Mouse (Mus musculus) neural tube, embryonic 14.5 days (tissue): ENCODE data around the gene S100a1. TPM values are rescaled to one million over a fixed set of nuclear protein-coding genes. Genes with fewer than 3 reads are reported as not detected.

Experiments
- ATAC-seq: fragments of 200-750 bp; cut with Nextera tagmentation; 2 replicates; pipeline ENCODE4 v1.8.0; 2017; ENCODE audit warnings: low read depth, mild to moderate bottlenecking, moderate TSS enrichment, moderate library complexity
- H3K27ac ChIP-seq: fragments of 300-500 bp; sonication (generic); 2 replicates; pipeline ENCODE4 v1.5.1; 2014; ENCODE audit warnings: low read depth, mild to moderate bottlenecking, control low read depth, low read length, moderate library complexity, mixed read lengths
- H3K27me3 ChIP-seq: fragments of 300-500 bp; sonication (generic); 2 replicates; pipeline ENCODE4 v1.6.1; 2014; ENCODE audit warnings: low read length; ENCODE audit not compliant: control insufficient read depth, insufficient read depth
- H3K36me3 ChIP-seq: fragments of 300-500 bp; sonication (generic); 2 replicates; pipeline ENCODE4 v1.6.1; 2014; ENCODE audit warnings: low read length, mixed read lengths; ENCODE audit not compliant: control insufficient read depth, insufficient read depth
- H3K4me1 ChIP-seq: fragments of 300-500 bp; sonication (generic); 2 replicates; pipeline ENCODE4 v1.6.1; 2014; ENCODE audit warnings: low read length; ENCODE audit not compliant: control insufficient read depth, insufficient read depth
- H3K4me2 ChIP-seq: fragments of 300-500 bp; sonication (generic); 2 replicates; pipeline ENCODE4 v1.6.1; 2014; ENCODE audit warnings: mild to moderate bottlenecking, low read depth, low read length, control low read depth
- H3K4me3 ChIP-seq: fragments of 300-500 bp; sonication (generic); 2 replicates; pipeline ENCODE4 v1.5.1; 2014; ENCODE audit warnings: low read depth, low read length, control low read depth, mixed read lengths
- H3K9ac ChIP-seq: fragments of 300-500 bp; sonication (generic); replicated peaks from 2 replicates; pipeline ENCODE4 v1.6.1; 2014; ENCODE audit warnings: low read depth, mild to moderate bottlenecking, control low read depth, low read length, mixed read lengths
- H3K9me3 ChIP-seq: fragments of 300-500 bp; sonication (generic); 2 replicates; pipeline ENCODE4 v1.6.1; 2016; ENCODE audit warnings: low read length; ENCODE audit not compliant: control insufficient read depth
- WGBS: fragments of 180-500 bp; shearing (Covaris S2); extraction: QIAGEN DNeasy Blood & Tissue Kit; methylation state at CpG from one replicate; pipeline ENCODE4 v1.1.7; 2014; 5-methylcytosine and 5-hydroxymethylcytosine counted together
- polyA plus RNA-seq: library from polyadenylated mRNA; unstranded; fragments of >200 nt; fragmentation: Nextera tagmentation; extraction: Ambion mirVana; gene quantifications from 2 replicates; pipeline ENCODE4 v1.2.1, GENCODE M21; 2014

Gene S100a1
- polyA plus RNA-seq, 1 experiment from 2014 or later, result 18.6 TPM

DNA sequence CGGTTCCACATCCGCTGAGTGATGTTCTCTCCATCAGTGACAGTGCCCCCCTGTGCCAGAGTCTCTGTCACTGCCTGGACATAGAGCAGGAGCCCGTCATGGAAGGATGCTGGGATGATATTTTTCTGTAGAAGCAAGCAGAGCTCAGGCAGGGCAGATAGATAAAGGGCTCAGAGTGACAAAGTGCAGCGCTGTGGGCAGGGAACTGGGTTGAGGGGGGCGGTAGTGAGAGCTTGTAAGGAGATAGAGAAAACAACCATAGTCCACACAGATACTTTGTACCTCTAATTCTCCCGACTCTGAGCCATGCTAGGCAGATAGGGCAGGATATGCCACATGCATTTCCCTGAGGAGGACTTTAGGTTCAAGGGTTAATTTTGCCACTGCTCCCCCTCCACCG is 51.6 kb downstream of the S100a1 start:
- no peak overlapping the region for H3K27ac ChIP-seq
- no peak overlapping the region for H3K4me3 ChIP-seq
- no peaks in the 10 kb centered on the region for H3K36me3 ChIP-seq
- no peak overlapping the region for H3K4me2 ChIP-seq
- WGBS, result 31% methylated on average over 7 of the region's 7 CpGs
- H3K9me3 ChIP-seq, result no peaks in the 10 kb centered on the region
- peaks cover 20% of the 10 kb centered on the region for H3K27me3 ChIP-seq
- no peak overlapping the region for H3K9ac ChIP-seq
- H3K4me1 ChIP-seq, result 0 out of 2 replicates have a peak, but pooled peaks cover 2% of the 10 kb centered on the region
- no peak for ATAC-seq

DNA sequence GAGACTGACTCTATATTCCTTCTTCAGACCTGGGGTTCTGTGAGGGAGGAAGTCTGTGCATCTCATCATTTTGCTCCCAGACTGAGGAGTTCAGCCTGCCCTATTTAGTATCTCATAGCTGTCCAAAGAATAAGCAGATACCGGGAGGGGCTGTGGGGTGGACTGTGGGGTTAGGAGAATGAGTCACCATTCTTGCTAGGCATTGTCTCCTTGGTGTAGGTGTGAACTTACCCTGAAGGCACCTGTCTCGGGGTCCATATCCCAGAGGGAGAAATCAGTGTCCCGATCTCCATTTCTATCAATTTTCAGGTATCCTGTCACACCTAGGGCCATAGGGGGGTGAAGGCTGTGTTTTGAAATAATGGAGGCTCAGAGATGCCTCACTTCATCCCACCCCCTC is 52.3 kb downstream of the S100a1 start:
- Histone ChIP-seq H3K27ac (no peak overlapping the region), H3K9me3 (no peaks in the 10 kb centered on the region), H3K4me1 (0 out of 2 replicates have a peak, but pooled peaks cover 2% of the 10 kb centered on the region), H3K4me2 (no peak overlapping the region), H3K4me3 (no peak overlapping the region), H3K36me3 (no peaks in the 10 kb centered on the region), H3K27me3 (peaks cover 20% of the 10 kb centered on the region), H3K9ac (no peak overlapping the region)
- no peak for ATAC-seq
- WGBS, result 92% methylated on average over 3 of the region's 3 CpGs

Other genes starting within 250 kb of the S100a1 start
- 7.3 and 8.5 TPM in 2 replicates for gene Dennd4b, start 249.2 kb downstream of the S100a1 start, polyA plus RNA-seq
- 14.3 and 21.6 TPM in 2 replicates for gene Gatad2b, start 221.2 kb downstream of the S100a1 start, polyA plus RNA-seq
- gene Slc27a3, start 124.5 kb downstream of the S100a1 start, polyA plus RNA-seq, result 21.3 and 21.7 TPM in 2 replicates
- gene Ints3, start 80.8 kb downstream of the S100a1 start, polyA plus RNA-seq, result 30.1 and 35.2 TPM in 2 replicates
- gene Npr1, start 48.5 kb downstream of the S100a1 start, polyA plus RNA-seq, result 1.4 and 4.0 TPM in 2 replicates
- 262 and 269 TPM in 2 replicates for gene Ilf2, start 38.3 kb downstream of the S100a1 start, polyA plus RNA-seq
- gene Snapin, start 23.4 kb downstream of the S100a1 start, polyA plus RNA-seq, result 106 and 112 TPM in 2 replicates
- 116 and 123 TPM in 2 replicates for gene Chtop, start 4.9 kb downstream of the S100a1 start, polyA plus RNA-seq
- 6.9 and 11.0 TPM in 2 replicates for gene S100a13, start within 50 bp of the S100a1 start, polyA plus RNA-seq
- gene S100a14, start 12.5 kb upstream of the S100a1 start, polyA plus RNA-seq, result not detected in 2 replicates
- 22.5 and 33.3 TPM in 2 replicates for gene S100a16, start 22.9 kb upstream of the S100a1 start, polyA plus RNA-seq
- 0.31 and 2.0 TPM in 2 replicates for gene S100a3, start 46.2 kb upstream of the S100a1 start, polyA plus RNA-seq
- gene S100a2, start 75.9 kb upstream of the S100a1 start, polyA plus RNA-seq, result not detected in 2 replicates
- gene Gm42674, start 87.5 kb upstream of the S100a1 start, polyA plus RNA-seq, result not detected in 2 replicates
- gene S100a4, start 89.4 kb upstream of the S100a1 start, polyA plus RNA-seq, result 1.2 TPM in 1 of 2 replicates, not detected in the other
- not detected in 2 replicates for gene S100a5, start 94.1 kb upstream of the S100a1 start, polyA plus RNA-seq
- gene S100a6, start 98.5 kb upstream of the S100a1 start, polyA plus RNA-seq, result 11.8 and 27.5 TPM in 2 replicates
- gene S100a7a, start 139.6 kb upstream of the S100a1 start, polyA plus RNA-seq, result not detected in 2 replicates
- 1.8 and 9.7 TPM in 2 replicates for gene S100a8, start 154.6 kb upstream of the S100a1 start, polyA plus RNA-seq
- 0.46 and 7.1 TPM in 2 replicates for gene S100a9, start 181.3 kb upstream of the S100a1 start, polyA plus RNA-seq
- gene Pglyrp4, start 212.5 kb upstream of the S100a1 start, polyA plus RNA-seq, result not detected in 2 replicates